Mouse (Mus musculus): ENCODE data around the gene Plk5.

DNA sequence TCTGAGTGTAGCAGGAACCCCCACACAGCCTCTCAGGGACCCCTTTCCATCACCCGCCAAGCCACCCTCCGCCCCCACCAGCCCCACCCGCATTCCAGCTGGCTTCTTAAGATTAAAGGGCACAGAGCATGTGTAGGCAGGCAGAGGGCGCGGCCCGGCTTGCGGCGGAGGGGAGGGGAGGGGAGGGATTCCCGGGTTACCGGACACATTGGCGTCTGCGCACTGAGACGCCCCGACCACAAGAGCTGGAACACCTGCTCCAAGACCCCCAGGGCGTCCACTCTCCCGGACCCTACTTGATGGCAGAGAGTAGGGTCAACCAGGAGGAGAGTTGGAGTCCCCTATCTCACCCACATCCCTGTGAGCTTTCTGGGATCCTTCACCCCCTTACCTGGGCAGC lies 11.1 kb upstream of the Plk5 start:
- TF ChIP-seq POLR2A (IDR thresholded peaks at IDR 0.05; ENCODE audit: control insufficient read depth in 1 of 2, insufficient read depth in 1 of 2, low read depth in 1 of 2, low read length in 2 of 2, poor library complexity in 1 of 2) (no peak), MAZ (IDR thresholded peaks at IDR 0.05; ENCODE audit: low read depth, low read length) (peak; percentile 92), ZNF384 (IDR thresholded peaks at IDR 0.05; ENCODE audit: low read depth, low read length) (no peak), BHLHE40 (IDR thresholded peaks at IDR 0.05; ENCODE audit: borderline replicate concordance, low read depth, low read length) (no peak), MAFK (IDR thresholded peaks at IDR 0.05; ENCODE audit: borderline replicate concordance, low read depth, low read length) (no peak)
